Mouse (Mus musculus): ENCODE measurements around the gene March6. TPM values are rescaled to one million over a fixed set of nuclear protein-coding genes. Genes with fewer than 3 reads are reported as not detected.

Gene March6
- polyA plus RNA-seq, 1 experiment = 2.7 TPM

- Histone ChIP-seq H3K9me3 (ENCODE audit: control insufficient read depth, low read length) (no peaks in the 10 kb centered on the region; the same call in 1 of the 2 replicates), H3K4me1 (ENCODE audit: control insufficient read depth) (peaks cover 7% of the 10 kb centered on the region), H3K27me3 (ENCODE audit: control insufficient read depth) (no peaks in the 10 kb centered on the region), H3K36me3 (ENCODE audit: control insufficient read depth) (no peaks in the 10 kb centered on the region), H3K4me3 (replicated peaks) (no peak overlapping the region)
- TF ChIP-seq TAL1 (IDR thresholded peaks at IDR 0.05; ENCODE audit: low read length) = no peak
- TF ChIP-seq GATA1 (IDR thresholded peaks at IDR 0.05; ENCODE audit: low read length) = no peak
Measured at GRCm38 (mm10) chr15:31565786-31566185, 34.9 kb upstream of the March6 start.

GRCm38 (mm10) chr15:31565184-31565583 lies 34.3 kb upstream of the March6 start, which contains the start of gene Cmbl:
TSS of gene Cmbl (plus strand) at chr15:31565389.
- no peak within 1 kb of the TSS for H3K4me3 ChIP-seq (replicated peaks)
- H3K9me3 ChIP-seq (ENCODE audit: control insufficient read depth, low read length) = no peaks in the 10 kb centered on the region; the same call in 1 of the 2 replicates
- H3K4me1 ChIP-seq (ENCODE audit: control insufficient read depth) = peaks cover 7% of the 10 kb centered on the region
- TF ChIP-seq GATA1 (IDR thresholded peaks at IDR 0.05; ENCODE audit: low read length) = no peak
- TF ChIP-seq TAL1 (IDR thresholded peaks at IDR 0.05; ENCODE audit: low read length) = no peak
- no peaks in the 10 kb centered on the region for H3K27me3 ChIP-seq (ENCODE audit: control insufficient read depth)
- H3K36me3 ChIP-seq (ENCODE audit: control insufficient read depth) = no peaks in the 10 kb centered on the region

- H3K4me1 ChIP-seq (ENCODE audit: control insufficient read depth) = peaks cover 7% of the 10 kb centered on the region
- no peaks in the 10 kb centered on the region for H3K27me3 ChIP-seq (ENCODE audit: control insufficient read depth)
- H3K9me3 ChIP-seq (ENCODE audit: control insufficient read depth, low read length) = peaks cover 3% of the 10 kb centered on the region
- no peak for TF ChIP-seq GATA1 (IDR thresholded peaks at IDR 0.05; ENCODE audit: low read length)
- no peak for TF ChIP-seq TAL1 (IDR thresholded peaks at IDR 0.05; ENCODE audit: low read length)
- H3K4me3 ChIP-seq (replicated peaks) = no peak overlapping the region
- no peaks in the 10 kb centered on the region for H3K36me3 ChIP-seq (ENCODE audit: control insufficient read depth)
Measured at GRCm38 (mm10) chr15:31563577-31564546, 33.0 kb upstream of the March6 start.

- no peak overlapping the region for H3K4me3 ChIP-seq (replicated peaks)
- H3K27me3 ChIP-seq (ENCODE audit: control insufficient read depth) = no peaks in the 10 kb centered on the region
- no peak for TF ChIP-seq GATA1 (IDR thresholded peaks at IDR 0.05; ENCODE audit: low read length)
- no peak for TF ChIP-seq TAL1 (IDR thresholded peaks at IDR 0.05; ENCODE audit: low read length)
- peaks cover 3% of the 10 kb centered on the region for H3K9me3 ChIP-seq (ENCODE audit: control insufficient read depth, low read length)
- no peaks in the 10 kb centered on the region for H3K36me3 ChIP-seq (ENCODE audit: control insufficient read depth)
- H3K4me1 ChIP-seq (ENCODE audit: control insufficient read depth) = peaks cover 7% of the 10 kb centered on the region
Measured at GRCm38 (mm10) chr15:31562847-31563246, 32.0 kb upstream of the March6 start.

GRCm38 (mm10) chr15:31561976-31562375 lies 31.1 kb upstream of the March6 start:
- TF ChIP-seq GATA1 (IDR thresholded peaks at IDR 0.05; ENCODE audit: low read length) = no peak
- no peak for TF ChIP-seq TAL1 (IDR thresholded peaks at IDR 0.05; ENCODE audit: low read length)
- H3K27me3 ChIP-seq (ENCODE audit: control insufficient read depth) = no peaks in the 10 kb centered on the region
- peaks cover 4% of the 10 kb centered on the region for H3K4me1 ChIP-seq (ENCODE audit: control insufficient read depth)
- no peak overlapping the region for H3K4me3 ChIP-seq (replicated peaks)
- H3K36me3 ChIP-seq (ENCODE audit: control insufficient read depth) = no peaks in the 10 kb centered on the region
- peaks cover 3% of the 10 kb centered on the region for H3K9me3 ChIP-seq (ENCODE audit: control insufficient read depth, low read length)

GRCm38 (mm10) chr15:31561390-31561789 lies 30.5 kb upstream of the March6 start:
- Histone ChIP-seq H3K27me3 (ENCODE audit: control insufficient read depth) (no peaks in the 10 kb centered on the region), H3K9me3 (ENCODE audit: control insufficient read depth, low read length) (peaks cover 3% of the 10 kb centered on the region), H3K4me1 (ENCODE audit: control insufficient read depth) (peaks cover 4% of the 10 kb centered on the region), H3K4me3 (replicated peaks) (no peak overlapping the region), H3K36me3 (ENCODE audit: control insufficient read depth) (no peaks in the 10 kb centered on the region)
- no peak for TF ChIP-seq TAL1 (IDR thresholded peaks at IDR 0.05; ENCODE audit: low read length)
- TF ChIP-seq GATA1 (IDR thresholded peaks at IDR 0.05; ENCODE audit: low read length) = no peak

GRCm38 (mm10) chr15:31554855-31555254 lies 24.0 kb upstream of the March6 start:
- H3K4me1 ChIP-seq (ENCODE audit: control insufficient read depth) = no peaks in the 10 kb centered on the region
- no peaks in the 10 kb centered on the region for H3K27me3 ChIP-seq (ENCODE audit: control insufficient read depth)
- H3K9me3 ChIP-seq (ENCODE audit: control insufficient read depth, low read length) = peaks cover 3% of the 10 kb centered on the region
- no peaks in the 10 kb centered on the region for H3K36me3 ChIP-seq (ENCODE audit: control insufficient read depth)
- TF ChIP-seq TAL1 (IDR thresholded peaks at IDR 0.05; ENCODE audit: low read length) (no peak), GATA1 (IDR thresholded peaks at IDR 0.05; ENCODE audit: low read length) (no peak)
- H3K4me3 ChIP-seq (replicated peaks) = no peak overlapping the region

- Histone ChIP-seq H3K9me3 (ENCODE audit: control insufficient read depth, low read length) (no peaks in the 10 kb centered on the region), H3K27me3 (ENCODE audit: control insufficient read depth) (no peaks in the 10 kb centered on the region), H3K4me1 (ENCODE audit: control insufficient read depth) (peaks cover 4% of the 10 kb centered on the region), H3K4me3 (replicated peaks) (no peak overlapping the region), H3K36me3 (ENCODE audit: control insufficient read depth) (no peaks in the 10 kb centered on the region)
- no peak for TF ChIP-seq GATA1 (IDR thresholded peaks at IDR 0.05; ENCODE audit: low read length)
- no peak for TF ChIP-seq TAL1 (IDR thresholded peaks at IDR 0.05; ENCODE audit: low read length)
Measured at GRCm38 (mm10) chr15:31550381-31550780, 19.5 kb upstream of the March6 start.

- H3K27me3 ChIP-seq (ENCODE audit: control insufficient read depth) = no peaks in the 10 kb centered on the region
- H3K4me3 ChIP-seq (replicated peaks) = no peak overlapping the region
- H3K36me3 ChIP-seq (ENCODE audit: control insufficient read depth) = no peaks in the 10 kb centered on the region
- H3K9me3 ChIP-seq (ENCODE audit: control insufficient read depth, low read length) = no peaks in the 10 kb centered on the region
- peaks cover 20% of the 10 kb centered on the region for H3K4me1 ChIP-seq (ENCODE audit: control insufficient read depth)
- TF ChIP-seq TAL1 (IDR thresholded peaks at IDR 0.05; ENCODE audit: low read length) = no peak
- no peak for TF ChIP-seq GATA1 (IDR thresholded peaks at IDR 0.05; ENCODE audit: low read length)
Measured at GRCm38 (mm10) chr15:31547421-31547820, 16.6 kb upstream of the March6 start.
